Mouse (Mus musculus): Measurements from ENCODE around the gene Dxo.
"Not testable (repeated sequence)": the region's sequence is repeated elsewhere in the genome, so short reads cannot be mapped to it uniquely, and the experiment has no call there.

Gene Dxo

GRCm38 (mm10) chr17:34836856-34837221, at the start of gene Dxo, which contains the start of gene Stk19:
Dxo (plus strand) TSS chr17:34837019.
Stk19 (minus strand) TSS chr17:34836945.
- DNase-seq (ENCODE audit: low read depth, low spot score): peak; percentile 98

DNA sequence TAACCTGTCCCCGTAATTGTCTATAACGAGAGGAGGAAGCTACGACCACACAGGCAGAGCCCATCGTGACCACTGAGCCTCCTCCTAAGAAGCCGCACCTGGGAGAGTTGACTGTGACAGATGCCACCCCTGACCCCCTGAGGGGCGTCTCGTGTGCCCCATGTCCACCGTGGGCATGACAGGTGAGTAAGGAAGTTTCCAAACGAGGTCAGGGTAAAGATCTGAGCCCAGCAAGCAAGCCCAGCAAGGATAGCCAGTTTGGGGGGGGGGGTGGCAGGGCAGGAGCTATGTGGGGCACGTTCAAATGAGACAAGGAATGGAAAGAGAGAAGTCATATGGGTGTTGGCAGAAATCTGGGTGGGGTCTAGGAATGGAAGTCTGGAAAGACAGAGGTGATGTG, 41.8 kb upstream of the Dxo start:
- DNase-seq (ENCODE audit: low read depth, low spot score): no peak

DNA sequence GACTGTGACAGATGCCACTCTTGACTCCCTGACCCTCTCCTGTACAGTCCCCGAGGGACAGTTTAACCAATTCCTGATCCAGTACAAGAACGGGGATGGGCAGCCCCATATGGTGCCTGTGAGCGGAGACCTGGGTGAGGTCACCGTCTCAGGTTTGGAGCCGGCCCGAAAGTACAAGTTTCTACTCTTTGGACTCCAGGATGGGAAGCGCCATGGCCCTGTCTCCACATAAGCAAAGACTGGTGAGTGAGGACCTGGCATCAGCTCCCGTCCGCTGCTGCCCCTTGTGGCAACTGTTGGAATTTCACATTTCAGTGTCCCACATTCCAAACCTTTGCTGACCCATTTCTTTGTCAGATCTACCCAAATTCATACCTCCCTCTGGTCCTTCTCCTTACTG, 41.2 kb upstream of the Dxo start:
- DNase-seq (ENCODE audit: low read depth, low spot score): peak; percentile 19

GRCm38 (mm10) chr17:34796311-34797140, 40.3 kb upstream of the Dxo start:
- no peak for DNase-seq (ENCODE audit: low read depth, low spot score)

DNA sequence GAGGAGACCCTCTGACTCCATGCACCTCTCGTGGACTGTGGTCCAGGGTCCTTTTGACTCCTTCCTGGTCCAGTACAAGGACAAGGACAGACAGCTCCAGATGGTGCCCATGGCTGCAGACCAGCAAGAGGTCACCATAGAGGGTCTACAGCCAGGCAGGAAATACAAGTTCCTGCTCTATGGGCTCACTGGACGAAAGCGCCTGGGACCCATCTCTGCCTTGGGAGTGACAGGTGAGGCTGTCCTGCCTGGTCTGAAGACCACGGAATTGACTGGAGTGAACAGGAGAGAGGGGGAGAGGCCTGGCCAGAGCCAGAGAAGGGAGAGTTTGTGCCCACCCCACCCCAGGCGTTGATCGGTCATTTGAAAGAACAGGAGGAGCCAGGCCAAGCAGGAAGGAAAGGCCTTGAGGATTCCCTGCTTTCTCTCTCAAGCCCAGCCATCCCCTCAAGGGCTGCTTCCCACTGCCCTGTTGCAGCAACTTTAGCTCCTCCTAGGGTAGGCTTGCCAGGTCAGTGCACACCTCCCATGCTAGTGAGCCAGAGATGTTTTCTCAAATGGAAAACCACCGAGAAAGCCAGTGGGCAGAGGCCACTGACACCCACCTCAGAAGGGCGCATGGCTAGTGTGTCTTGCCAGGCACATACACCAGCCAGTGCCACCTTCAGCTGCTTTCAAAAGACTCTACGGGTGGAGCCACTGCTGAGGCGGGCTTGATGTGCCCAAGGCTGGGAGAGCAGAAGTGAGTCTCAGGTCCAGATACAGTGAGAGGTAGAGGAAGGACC, 39.4 kb upstream of the Dxo start:
- not testable (repeated sequence) for DNase-seq (ENCODE audit: low read depth, low spot score)

- DNase-seq (ENCODE audit: low read depth, low spot score): not testable (repeated sequence)
Measured at GRCm38 (mm10) chr17:34798071-34798470, 38.7 kb upstream of the Dxo start.

- no peak for DNase-seq (ENCODE audit: low read depth, low spot score)
Measured at GRCm38 (mm10) chr17:34798866-34799530, 37.8 kb upstream of the Dxo start.

DNA sequence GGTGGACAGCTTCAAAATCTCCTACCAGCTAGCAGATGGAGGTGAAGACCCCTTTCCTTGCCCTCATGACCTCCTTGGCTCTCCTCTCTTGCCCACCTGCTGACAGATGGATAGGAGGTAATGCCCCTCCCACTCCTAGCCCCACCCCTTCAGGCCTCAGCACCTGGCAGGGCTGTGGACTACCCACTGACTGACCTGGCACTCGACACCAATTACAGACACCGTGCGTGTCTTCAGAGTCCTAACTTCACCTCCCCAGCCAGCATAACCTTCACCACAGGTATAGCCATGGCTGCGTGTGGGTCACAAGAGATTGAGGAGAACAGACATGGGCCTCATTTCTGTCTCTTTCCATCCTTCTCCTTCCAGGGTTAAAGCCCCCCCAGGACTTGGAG, 37.3 kb upstream of the Dxo start:
- DNase-seq (ENCODE audit: low read depth, low spot score): no peak

- DNase-seq (ENCODE audit: low read depth, low spot score): not testable (repeated sequence)
Measured at GRCm38 (mm10) chr17:34800781-34801305, 36.0 kb upstream of the Dxo start.

DNA sequence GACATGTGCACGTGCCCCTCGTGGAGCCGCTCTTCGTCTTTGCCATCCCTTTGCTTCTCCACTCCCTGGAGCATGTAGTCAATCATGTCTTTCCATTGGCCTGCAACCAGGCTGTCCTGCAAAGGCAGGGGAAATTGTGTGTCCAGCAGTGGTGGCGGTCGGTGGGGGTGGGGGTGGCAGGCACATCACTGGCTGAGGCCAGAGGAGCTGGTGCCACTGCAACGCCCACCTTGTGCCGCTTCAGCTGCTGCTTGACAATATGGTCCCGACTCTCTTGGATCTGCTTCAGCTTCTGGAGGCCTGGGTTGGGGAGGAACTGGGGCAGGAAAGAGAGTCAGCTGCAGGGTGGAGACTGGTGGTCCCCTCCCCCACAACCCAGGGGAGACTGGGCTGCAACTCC, 34.1 kb upstream of the Dxo start:
- DNase-seq (ENCODE audit: low read depth, low spot score): not testable (repeated sequence)

DNA sequence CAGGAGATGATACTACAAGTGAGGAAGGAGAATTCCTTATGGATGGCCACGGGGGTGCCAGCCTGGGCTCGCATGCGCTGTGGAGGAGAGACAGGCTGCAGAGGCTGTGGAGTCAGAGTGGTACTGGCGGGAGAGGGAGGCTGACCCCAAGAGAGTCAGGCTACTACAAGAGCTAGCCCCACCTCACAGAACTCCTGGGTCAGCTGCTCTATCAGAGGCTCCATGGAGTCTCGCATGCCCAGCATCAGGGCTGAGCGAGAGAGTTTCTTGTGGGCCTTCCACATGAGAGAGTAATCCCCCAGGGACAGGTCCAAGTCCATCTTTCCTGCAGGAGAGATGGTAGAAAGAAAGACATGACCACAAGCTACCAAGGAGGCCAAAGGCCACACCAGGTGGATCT, 33.5 kb upstream of the Dxo start:
- not testable (repeated sequence) for DNase-seq (ENCODE audit: low read depth, low spot score)

DNA sequence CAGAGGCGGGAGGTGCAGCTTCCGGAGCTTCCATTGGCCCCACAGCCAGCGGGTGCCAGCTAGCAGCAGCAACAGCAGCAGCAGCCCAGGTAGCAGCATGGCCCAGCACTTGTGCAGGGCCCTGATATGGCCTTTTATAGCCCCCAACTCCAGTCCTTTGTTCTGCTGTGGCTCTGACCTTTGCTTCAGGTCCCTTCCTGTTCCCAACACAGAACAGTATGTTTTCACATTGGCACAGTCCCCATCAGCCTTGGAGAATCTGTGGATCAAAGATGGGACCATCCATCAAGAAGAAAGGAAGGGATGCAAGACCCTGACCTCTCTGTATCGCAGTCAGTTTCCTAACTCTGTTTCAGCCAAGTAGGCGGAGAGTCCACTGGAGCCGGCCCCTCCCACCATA, 32.5 kb upstream of the Dxo start, which contains the start of gene Cyp21a1:
TSS of gene Cyp21a1 (minus strand) at position 261 of the 400 bp plus-strand sequence.
- DNase-seq (ENCODE audit: low read depth, low spot score): not testable (repeated sequence)

DNA sequence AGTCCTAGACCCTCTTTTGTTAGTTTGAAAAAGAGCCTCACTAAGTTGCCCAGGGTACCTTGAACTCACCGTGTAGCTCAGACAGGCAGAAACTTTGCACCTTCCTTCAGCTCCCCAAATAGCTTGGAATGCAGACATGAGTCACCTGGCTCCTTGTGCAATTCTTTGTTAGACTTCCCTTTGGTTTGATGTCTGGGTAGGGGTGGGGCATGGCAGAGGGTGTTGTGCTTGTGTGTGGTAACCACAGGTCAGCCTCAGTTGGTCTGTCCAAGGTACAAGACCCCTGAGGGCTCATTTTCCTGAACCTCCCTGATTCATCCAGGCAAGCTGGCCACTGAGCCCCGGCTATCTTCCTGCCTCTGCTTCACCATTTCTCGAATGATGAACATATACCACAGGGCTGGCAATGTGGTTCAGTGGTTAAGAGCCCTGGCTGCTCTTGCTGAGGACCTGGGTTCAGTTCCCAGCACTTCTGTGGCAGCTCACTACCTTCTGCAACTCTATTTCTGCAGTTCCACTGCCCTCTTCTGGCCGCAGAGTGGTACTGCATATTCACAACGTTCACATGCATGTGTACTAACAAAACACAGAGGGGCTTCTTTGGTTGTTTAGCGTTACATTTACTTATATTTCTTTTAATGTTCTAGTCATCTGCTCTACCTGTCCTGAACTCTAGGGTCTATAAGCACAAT, 31.8 kb upstream of the Dxo start:
- DNase-seq (ENCODE audit: low read depth, low spot score): no peak

DNA sequence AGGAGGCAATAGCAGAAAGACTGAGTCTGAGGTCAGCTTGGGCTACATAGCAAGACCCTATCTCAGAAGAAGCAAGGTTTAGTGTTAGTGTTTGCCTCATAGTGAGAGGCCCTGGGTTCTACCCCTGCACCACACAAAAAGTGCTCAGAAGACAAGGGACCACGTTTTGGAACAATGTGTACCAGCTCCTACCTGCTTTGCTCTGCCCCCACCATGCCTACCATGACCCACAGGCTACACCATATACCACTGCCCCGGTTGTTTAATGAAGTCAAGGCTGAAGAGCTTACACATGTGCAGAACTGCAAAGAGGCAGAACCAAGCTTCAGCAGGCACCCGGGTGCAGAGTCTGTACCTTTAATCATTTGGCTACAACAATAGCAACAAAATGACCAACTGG, 29.6 kb upstream of the Dxo start:
- no peak for DNase-seq (ENCODE audit: low read depth, low spot score)

- no peak for DNase-seq (ENCODE audit: low read depth, low spot score)
Measured at GRCm38 (mm10) chr17:34808599-34809205, 28.1 kb upstream of the Dxo start.

GRCm38 (mm10) chr17:34810411-34810810, 26.4 kb upstream of the Dxo start:
- not testable (repeated sequence) for DNase-seq (ENCODE audit: low read depth, low spot score)

DNA sequence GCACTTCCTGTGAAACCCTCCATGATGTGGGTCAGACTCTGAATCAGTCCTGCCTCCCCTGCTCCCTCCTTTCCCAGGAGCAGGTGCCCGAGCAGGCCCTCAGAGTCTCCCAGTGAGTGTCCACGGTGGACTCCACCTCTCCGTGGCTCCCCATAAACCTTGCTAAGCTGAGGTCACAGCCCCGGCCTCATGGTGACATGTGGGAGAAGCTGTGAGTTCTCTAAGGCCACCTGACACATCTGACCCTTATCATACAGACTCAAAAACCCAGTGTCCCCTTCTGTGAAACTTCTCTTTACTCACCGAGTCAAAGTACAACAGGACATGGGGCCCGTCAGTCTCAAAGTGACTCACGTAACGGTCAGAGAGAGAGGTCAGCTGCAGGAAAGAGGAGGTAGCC, 26.0 kb upstream of the Dxo start:
- DNase-seq (ENCODE audit: low read depth, low spot score): not testable (repeated sequence)

GRCm38 (mm10) chr17:34811275-34811674, 25.5 kb upstream of the Dxo start:
- DNase-seq (ENCODE audit: low read depth, low spot score): no peak

- not testable (repeated sequence) for DNase-seq (ENCODE audit: low read depth, low spot score)
Measured at GRCm38 (mm10) chr17:34813747-34814146, 23.1 kb upstream of the Dxo start.

- no peak for DNase-seq (ENCODE audit: low read depth, low spot score)
Measured at GRCm38 (mm10) chr17:34814818-34815370, 21.9 kb upstream of the Dxo start.
